Mouse (Mus musculus) midbrain, embryonic 16.5 days (tissue): ENCODE results near the gene Cdk17. TPM values are rescaled to one million over a fixed set of nuclear protein-coding genes. Genes with fewer than 3 reads are reported as not detected.
"Not testable (repeated sequence)": the region's sequence is repeated elsewhere in the genome, so short reads cannot be mapped to it uniquely, and the experiment has no call there.

Experiments
- ATAC-seq: fragments of 200-750 bp; cut with Nextera tagmentation; 2 replicates; pipeline ENCODE4 v1.8.0; 2017; ENCODE audit warnings: moderate TSS enrichment
- H3K27ac ChIP-seq: fragments of 300-500 bp; sonication (generic); 2 replicates; pipeline ENCODE4 v1.5.1; 2014; ENCODE audit warnings: mild to moderate bottlenecking, low read length, mixed read lengths
- H3K27me3 ChIP-seq: fragments of 300-500 bp; sonication (generic); 2 replicates; pipeline ENCODE4 v1.6.1; 2014; ENCODE audit warnings: low read depth, low read length, mixed read lengths; ENCODE audit not compliant: control insufficient read depth, insufficient read depth
- H3K36me3 ChIP-seq: fragments of 300-500 bp; sonication (generic); 2 replicates; pipeline ENCODE4 v1.6.1; 2014; ENCODE audit warnings: mild to moderate bottlenecking, low read length, moderate library complexity, mixed read lengths; ENCODE audit not compliant: control insufficient read depth, insufficient read depth
- H3K4me1 ChIP-seq: fragments of 300-500 bp; sonication (generic); 2 replicates; pipeline ENCODE4 v1.6.1; 2014; ENCODE audit warnings: mild to moderate bottlenecking, low read length, mixed read lengths; ENCODE audit not compliant: control insufficient read depth, insufficient read depth
- H3K4me2 ChIP-seq: fragments of 300-500 bp; sonication (generic); 2 replicates; pipeline ENCODE4 v1.6.1; 2014; ENCODE audit warnings: mild to moderate bottlenecking, low read length, mixed read lengths
- H3K4me3 ChIP-seq: fragments of 300-500 bp; sonication (generic); 2 replicates; pipeline ENCODE4 v1.5.1; 2014; ENCODE audit warnings: low read depth, mild to moderate bottlenecking, low read length, moderate library complexity, mixed read lengths
- H3K9ac ChIP-seq: fragments of 300-500 bp; sonication (generic); 2 replicates; pipeline ENCODE4 v1.6.1; 2014; ENCODE audit warnings: low read depth, low read length, mixed read lengths
- H3K9me3 ChIP-seq: fragments of 300-500 bp; sonication (generic); replicated peaks from 2 replicates; pipeline ENCODE4 v1.6.1; 2014; ENCODE audit warnings: mild to moderate bottlenecking, low read length, mixed read lengths; ENCODE audit not compliant: control insufficient read depth, poor library complexity, severe bottlenecking
- WGBS: fragments of 180-500 bp; shearing (Covaris S2); extraction: QIAGEN DNeasy Blood & Tissue Kit; methylation state at CpG from one replicate; pipeline ENCODE4 v1.1.7; 2014; 5-methylcytosine and 5-hydroxymethylcytosine counted together
- polyA plus RNA-seq: library from polyadenylated mRNA; unstranded; fragments of >200 nt; fragmentation: Nextera tagmentation; extraction: Ambion mirVana; gene quantifications from 2 replicates; pipeline ENCODE4 v1.2.1, GENCODE M21; 2015

Gene Cdk17
- polyA plus RNA-seq, 1 experiment from 2014 or later = 39.5 TPM

- Histone ChIP-seq H3K4me1 (0 out of 2 replicates have a peak, but pooled peaks cover 2% of the 10 kb centered on the region), H3K4me2 (no peak overlapping the region), H3K9ac (no peak overlapping the region), H3K4me3 (no peak overlapping the region), H3K36me3 (no peaks in the 10 kb centered on the region), H3K27ac (no peak overlapping the region), H3K27me3 (no peaks in the 10 kb centered on the region), H3K9me3 (no peaks in the 10 kb centered on the region)
- WGBS = 95% methylated on average over 6 of the region's 6 CpGs
- ATAC-seq = no peak
Observed at GRCm38 (mm10) chr10:93147691-93148090, 13.0 kb upstream of the Cdk17 start.

GRCm38 (mm10) chr10:93149597-93149996 is 11.1 kb upstream of the Cdk17 start:
- Histone ChIP-seq H3K4me2 (no peak overlapping the region), H3K4me1 (no peaks in the 10 kb centered on the region), H3K9me3 (no peaks in the 10 kb centered on the region), H3K4me3 (no peak overlapping the region), H3K9ac (no peak overlapping the region), H3K27me3 (no peaks in the 10 kb centered on the region), H3K27ac (no peak overlapping the region), H3K36me3 (no peaks in the 10 kb centered on the region)
- ATAC-seq = no peak
- 69% methylated on average over 1 of the region's 2 CpGs for WGBS

- Histone ChIP-seq H3K4me1 (no peaks in the 10 kb centered on the region), H3K27me3 (no peaks in the 10 kb centered on the region), H3K4me3 (no peak overlapping the region), H3K4me2 (no peak overlapping the region), H3K9ac (no peak overlapping the region), H3K36me3 (no peaks in the 10 kb centered on the region), H3K9me3 (no peaks in the 10 kb centered on the region), H3K27ac (no peak overlapping the region)
- WGBS = 85% methylated on average over 6 of the region's 6 CpGs
- no peak for ATAC-seq
Observed at GRCm38 (mm10) chr10:93151775-93152174, 8.9 kb upstream of the Cdk17 start.

- Histone ChIP-seq H3K4me2 (no peak overlapping the region), H3K9me3 (no peaks in the 10 kb centered on the region), H3K27me3 (no peaks in the 10 kb centered on the region), H3K4me3 (no peak overlapping the region), H3K27ac (no peak overlapping the region), H3K9ac (no peak overlapping the region), H3K4me1 (no peaks in the 10 kb centered on the region), H3K36me3 (no peaks in the 10 kb centered on the region)
- WGBS = 89% methylated on average over 5 of the region's 5 CpGs
- no peak for ATAC-seq
Observed at GRCm38 (mm10) chr10:93152698-93153097, 8.0 kb upstream of the Cdk17 start.

GRCm38 (mm10) chr10:93153404-93153803 is 7.3 kb upstream of the Cdk17 start:
- ATAC-seq, H3K9ac ChIP-seq, H3K27ac ChIP-seq, H3K4me3 ChIP-seq, H3K9me3 ChIP-seq, H3K4me2 ChIP-seq, H3K36me3 ChIP-seq, H3K4me1 ChIP-seq, H3K27me3 ChIP-seq: not testable (repeated sequence)
- WGBS = 90% methylated on average over 2 of the region's 2 CpGs

GRCm38 (mm10) chr10:93159651-93160496 is 801 bp upstream of the Cdk17 start:
- Histone ChIP-seq H3K4me1 (peaks cover 13% of the 10 kb centered on the region), H3K9me3 (no peaks in the 10 kb centered on the region), H3K4me3 (peak overlapping the region; percentile 68), H3K27me3 (no peaks in the 10 kb centered on the region), H3K36me3 (no peaks in the 10 kb centered on the region), H3K4me2 (peak overlapping the region; percentile 69), H3K27ac (no peak overlapping the region; the same call in 1 of the 2 replicates), H3K9ac (no peak overlapping the region)
- ATAC-seq = peak; percentile 73; the same call in 1 of the 2 replicates
- 28% methylated on average over 17 of the region's 17 CpGs for WGBS

GRCm38 (mm10) chr10:93160497-93160806 is 223 bp upstream of the Cdk17 start:
- peak; percentile 87 for ATAC-seq
- peak overlapping the region; percentile 69 for H3K4me2 ChIP-seq
- no peaks in the 10 kb centered on the region for H3K36me3 ChIP-seq
- H3K9me3 ChIP-seq = no peaks in the 10 kb centered on the region
- H3K9ac ChIP-seq = peak overlapping the region; percentile 92
- H3K27me3 ChIP-seq = no peaks in the 10 kb centered on the region
- peak overlapping the region; percentile 97 for H3K27ac ChIP-seq
- 0% methylated on average over 12 of the region's 26 CpGs for WGBS
- H3K4me3 ChIP-seq = peak overlapping the region; percentile 68
- H3K4me1 ChIP-seq = peaks cover 19% of the 10 kb centered on the region

GRCm38 (mm10) chr10:93161511-93162275 is 1.0 kb downstream of the Cdk17 start:
- WGBS = under 1% methylated on average over 31 of the region's 33 CpGs
- Histone ChIP-seq H3K27me3 (no peaks in the 10 kb centered on the region), H3K27ac (peak overlapping the region; percentile 97), H3K9ac (peak overlapping the region; percentile 92), H3K4me2 (peak overlapping the region; percentile 69), H3K36me3 (no peaks in the 10 kb centered on the region), H3K4me3 (peak overlapping the region; percentile 68), H3K4me1 (peaks cover 31% of the 10 kb centered on the region), H3K9me3 (no peaks in the 10 kb centered on the region)
- ATAC-seq = peak; percentile 56
